Mouse (Mus musculus): ENCODE results near the gene Etv5.

- TF ChIP-seq CTCF (IDR thresholded peaks at IDR 0.05; ENCODE audit: low read depth, low read length) (no peak), GATA1 (IDR thresholded peaks at IDR 0.05; ENCODE audit: borderline replicate concordance, low read length) (no peak), GATA2 (IDR thresholded peaks at IDR 0.05; ENCODE audit: borderline replicate concordance, low read depth, low read length) (no peak)
Observed at GRCm38 (mm10) chr16:22366040-22366439, 73.5 kb downstream of the Etv5 start.

Data from G1E (cell line).